Mouse (Mus musculus): Measurements from ENCODE around the gene Ryr2. TPM values are rescaled to one million over a fixed set of nuclear protein-coding genes. Genes with fewer than 3 reads are reported as not detected.

Ryr2 gene
- total and polyA plus RNA-seq, 3 experiments: 0.11 to 0.13 TPM; not detected in 1

DNA sequence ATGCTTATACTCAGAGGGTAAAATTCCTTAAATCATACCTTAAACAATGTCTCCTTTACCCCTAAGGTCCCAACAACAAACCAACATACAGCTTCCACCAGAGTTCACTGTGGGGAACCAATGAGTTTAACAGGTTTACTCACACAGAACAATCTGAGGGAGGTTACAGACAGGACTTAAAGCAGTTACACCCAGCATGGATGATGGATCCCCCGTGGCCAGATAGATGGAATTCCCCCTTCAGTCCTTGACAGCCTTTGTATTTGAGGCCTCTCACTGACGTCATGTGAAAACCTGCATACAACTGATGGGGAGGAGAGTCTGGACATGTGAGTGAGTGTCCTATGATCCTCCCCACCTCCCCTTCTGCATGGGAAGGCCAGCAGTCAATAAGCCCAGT is 99.2 kb downstream of the Ryr2 start:
- in situ Hi-C loops (cut with MboI; ENCODE audit: low pct_ligation_motif_present, low pct_unique_long_range_greater_than_20kb, low sequenced_read_pairs): no loop called here
- H3K79me2 ChIP-seq (replicated peaks; ENCODE audit: control insufficient read depth, extremely low read depth, insufficient read depth, poor library complexity, severe bottlenecking): no peaks in the 10 kb centered on the region
- no peak overlapping the region for H3K9ac ChIP-seq (ENCODE audit: insufficient read depth, low read depth)
- no peak for TF ChIP-seq POLR2A (IDR thresholded peaks at IDR 0.05; ENCODE audit: low read depth, low read length)
- TF ChIP-seq E2F4 (IDR thresholded peaks at IDR 0.05; ENCODE audit: insufficient replicate concordance, low read depth, low read length): no peak
- TF ChIP-seq MAX (IDR thresholded peaks at IDR 0.05; ENCODE audit: low read length): no peak
- no peak for TF ChIP-seq IRF4 (IDR thresholded peaks at IDR 0.05; ENCODE audit: low read depth, low read length)
- no peak for TF ChIP-seq MXI1 (IDR thresholded peaks at IDR 0.05; ENCODE audit: low read depth, low read length)
- no peak for TF ChIP-seq GABPA (IDR thresholded peaks at IDR 0.05; ENCODE audit: insufficient replicate concordance, low read depth, low read length)
- no peak for TF ChIP-seq MAFK (IDR thresholded peaks at IDR 0.05; ENCODE audit: insufficient replicate concordance, low read length)
- TF ChIP-seq TBP (conservative IDR thresholded peaks at IDR 0.05; ENCODE audit: low read depth, low read length): no peak
- TF ChIP-seq ZKSCAN1 (IDR thresholded peaks at IDR 0.05; ENCODE audit: borderline replicate concordance, low read depth, low read length): no peak
- no peak for TF ChIP-seq RCOR1 (conservative IDR thresholded peaks at IDR 0.05; ENCODE audit: low read depth, low read length)
- TF ChIP-seq JUN (IDR thresholded peaks at IDR 0.05; ENCODE audit: insufficient read depth, low read depth, low read length): no peak
- TF ChIP-seq NELFE (IDR thresholded peaks at IDR 0.05; ENCODE audit: low read depth, low read length): no peak
- no peak for TF ChIP-seq NRF1 (IDR thresholded peaks at IDR 0.05; ENCODE audit: low read depth, low read length)
- TF ChIP-seq EP300 (IDR thresholded peaks at IDR 0.05; ENCODE audit: low read length): no peak
- TF ChIP-seq CHD1 (IDR thresholded peaks at IDR 0.05; ENCODE audit: low read depth, low read length): no peak
- H3K9me3 ChIP-seq (replicated peaks; ENCODE audit: low read length): no peaks in the 10 kb centered on the region
- no peak for DNase-seq (ENCODE audit: extremely low read depth)
- H3K4me1 ChIP-seq (ENCODE audit: control insufficient read depth in 1 of 2, insufficient read depth in 2 of 2): peaks cover 3% of the 10 kb centered on the region in 2 experiments; a peak in 1 of 4 replicates
- dilution Hi-C loops (cut with MboI; ENCODE audit: extremely low pct_ligation_motif_present, extremely low pct_unique_long_range_greater_than_20kb, low sequenced_read_pairs): no loop called here
- no peak overlapping the region for H3K4me2 ChIP-seq (ENCODE audit: insufficient read depth, low read depth, poor library complexity, severe bottlenecking)
- no peak overlapping the region for H3K27ac ChIP-seq (ENCODE audit: insufficient read depth, low read depth)
- no peaks in the 10 kb centered on the region for H3K27me3 ChIP-seq (replicated peaks)
- no peak overlapping the region for H3K4me3 ChIP-seq (replicated peaks in 1 of 3; ENCODE audit: low read depth in 2 of 3, low read length in 2 of 3, poor library complexity in 1 of 3)
- H3K36me3 ChIP-seq (replicated peaks in 1 of 2; ENCODE audit: control insufficient read depth in 1 of 2, insufficient read depth in 1 of 2, low read length in 1 of 2): no peaks in the 10 kb centered on the region

DNA sequence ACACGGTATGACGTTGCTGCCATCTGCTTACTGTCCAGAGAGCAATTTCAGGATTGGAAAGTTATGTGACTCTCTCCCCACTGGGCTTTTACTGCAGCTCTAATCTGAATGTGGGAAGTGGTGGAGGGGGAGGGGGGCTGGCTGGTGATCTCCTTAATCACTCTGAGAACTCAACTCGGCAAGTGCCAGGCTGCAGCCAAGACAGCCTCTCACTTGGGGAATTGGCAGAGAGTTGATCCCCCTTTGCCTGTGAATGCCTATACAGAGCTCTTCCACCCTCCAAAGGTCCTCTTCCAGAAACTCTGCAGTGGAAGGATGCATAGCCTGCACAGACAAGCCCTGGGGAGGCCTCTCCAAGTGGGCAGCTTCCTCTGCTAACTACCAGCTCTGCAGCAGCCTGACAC is 104.9 kb downstream of the Ryr2 start:
- Histone ChIP-seq H3K9ac (ENCODE audit: insufficient read depth, low read depth) (no peak overlapping the region), H3K27ac (ENCODE audit: insufficient read depth, low read depth) (no peak overlapping the region), H3K4me1 (ENCODE audit: control insufficient read depth in 1 of 2, insufficient read depth in 2 of 2) (no peaks in the 10 kb centered on the region), H3K9me3 (replicated peaks; ENCODE audit: low read length) (no peaks in the 10 kb centered on the region), H3K4me2 (ENCODE audit: insufficient read depth, low read depth, poor library complexity, severe bottlenecking) (peak overlapping the region; percentile 13; the same call in 1 of the 2 replicates), H3K4me3 (replicated peaks in 1 of 3; ENCODE audit: low read depth in 2 of 3, low read length in 2 of 3, poor library complexity in 1 of 3) (no peak overlapping the region), H3K36me3 (replicated peaks in 1 of 2; ENCODE audit: control insufficient read depth in 1 of 2, insufficient read depth in 1 of 2, low read length in 1 of 2) (no peaks in the 10 kb centered on the region), H3K79me2 (replicated peaks; ENCODE audit: control insufficient read depth, extremely low read depth, insufficient read depth, poor library complexity, severe bottlenecking) (no peaks in the 10 kb centered on the region), H3K27me3 (replicated peaks) (no peaks in the 10 kb centered on the region)
- dilution Hi-C loops (cut with MboI; ENCODE audit: extremely low pct_ligation_motif_present, extremely low pct_unique_long_range_greater_than_20kb, low sequenced_read_pairs) (no loop called here), in situ Hi-C loops (cut with MboI; ENCODE audit: low pct_ligation_motif_present, low pct_unique_long_range_greater_than_20kb, low sequenced_read_pairs) (no loop called here)
- no peak for TF ChIP-seq TCF12 (IDR thresholded peaks at IDR 0.05; ENCODE audit: low read depth, low read length)
- no peak for TF ChIP-seq MAFK (IDR thresholded peaks at IDR 0.05; ENCODE audit: insufficient replicate concordance, low read length)
- no peak for TF ChIP-seq MYC (IDR thresholded peaks at IDR 0.05; ENCODE audit: low read depth, low read length)
- no peak for TF ChIP-seq ZKSCAN1 (IDR thresholded peaks at IDR 0.05; ENCODE audit: borderline replicate concordance, low read depth, low read length)
- no peak for TF ChIP-seq UBTF (IDR thresholded peaks at IDR 0.05; ENCODE audit: low read depth, low read length)
- TF ChIP-seq SMC3 (IDR thresholded peaks at IDR 0.05; ENCODE audit: low read depth, low read length): no peak
- TF ChIP-seq RCOR1 (conservative IDR thresholded peaks at IDR 0.05; ENCODE audit: low read depth, low read length): no peak
- TF ChIP-seq ZMIZ1 (IDR thresholded peaks at IDR 0.05; ENCODE audit: low read depth, low read length): no peak
- TF ChIP-seq NELFE (IDR thresholded peaks at IDR 0.05; ENCODE audit: low read depth, low read length): no peak
- no peak for TF ChIP-seq MEF2A (IDR thresholded peaks at IDR 0.05; ENCODE audit: borderline replicate concordance, low read depth, low read length)
- DNase-seq (ENCODE audit: extremely low read depth): no peak

All from CH12.LX (cell line).